ENCODE assay signal across 8 mouse cellular contexts in genomic region chr3:158036329-158036988, GRCm38 (mm10). TPM values are rescaled to one million over a fixed set of nuclear protein-coding genes. Genes with fewer than 3 reads are reported as not detected.
DNase-seq lines count a peak whose midpoint lies in the region; ATAC-seq and TF ChIP-seq lines count a peak whose summit lies in the region.

Gene Srsf11, minus strand, starts transcription at chr3:158036639.
Gene Lrrc40, plus strand, starts transcription at chr3:158036662.

- peak; percentile 96 for DNase-seq in ES-CJ7 (ENCODE audit: low read depth, low spot score)
- DNase-seq in cerebellum, adult 11 months = peak; percentile 93
- DNase-seq in forebrain, embryonic 14.5 days (ENCODE audit: low spot score) = peak; percentile 98
- peak; percentile 87 for DNase-seq in heart, postnatal 25 days (ENCODE audit: low spot score)
- DNase-seq in layer of hippocampus, adult 18-20 months (ENCODE audit: low spot score in 2 of 2) = peak; percentile 92 to 97
- peak; percentile 94 for DNase-seq in lung, adult 2 months
- peak; percentile 88 to 90 for DNase-seq in thymus, adult 18-20 months

- peak within 1 kb of the TSS; percentile 89 for H3K4me3 ChIP-seq in forebrain, embryonic 14.5 days (ENCODE audit: low read depth, low read length)
- peak within 1 kb of the TSS; percentile 95 for H3K4me3 ChIP-seq in lung, adult 2 months (replicated peaks; ENCODE audit: extremely low read depth, low read depth, low read length)

- peak; percentile 86; the same call in 1 of the 2 replicates for TF ChIP-seq POLR2A in lung, adult 2 months (IDR thresholded peaks at IDR 0.05; ENCODE audit: borderline replicate concordance, extremely low read depth, low read depth, low read length)

- H3K4me2 ChIP-seq in forebrain, embryonic 14.5 days (ENCODE audit: low read length) = peak within 1 kb of the TSS; percentile 67

- TF ChIP-seq CTCF in lung, adult 2 months (IDR thresholded peaks at IDR 0.05; ENCODE audit: insufficient read depth, low read length) = no peak

- H3K27ac ChIP-seq in forebrain, embryonic 14.5 days (ENCODE audit: low read depth, low read length) = peak within 1 kb of the TSS; percentile 71

- peak within 1 kb of the TSS; percentile 86 for H3K9ac ChIP-seq in forebrain, embryonic 14.5 days (ENCODE audit: low read length)

- peak; percentile 96 for ATAC-seq in forebrain, embryonic 14.5 days
- peak; percentile 94 for ATAC-seq in neutrophil, adult 5-6 weeks (ENCODE audit: extremely low read depth, insufficient number of reproducible peaks, low FRiP score, poor library complexity, severe bottlenecking)

- no peaks in the 10 kb centered on the region for H3K27me3 ChIP-seq in forebrain, embryonic 14.5 days (replicated peaks; ENCODE audit: control insufficient read depth, insufficient read depth, low read length)

- WGBS in forebrain, embryonic 14.5 days = under 1% methylated on average over 55 of the region's 55 CpGs
- WGBS in lung, adult 2 months = under 1% methylated on average over 55 of the region's 55 CpGs

- no peaks in the 10 kb centered on the region for H3K36me3 ChIP-seq in forebrain, embryonic 14.5 days (ENCODE audit: control insufficient read depth, insufficient read depth, low read length)

- no peaks in the 10 kb centered on the region for H3K9me3 ChIP-seq in forebrain, embryonic 14.5 days (replicated peaks; ENCODE audit: control insufficient read depth, low read length)

- intact Hi-C loops in heart, postnatal 25 days (cut with DNase I) = loop anchor here (10.0 kb wide), 1 partner anchor 502 kb away; the partner anchor contains the start of gene Zranb2

- H3K4me1 ChIP-seq in forebrain, embryonic 14.5 days (ENCODE audit: control insufficient read depth, insufficient read depth, low read length) = peaks cover 13% of the 10 kb centered on the region
- H3K4me1 ChIP-seq in lung, adult 2 months (ENCODE audit: control insufficient read depth, insufficient read depth, low read length) = peaks cover 6% of the 10 kb centered on the region; the same call in 1 of the 2 replicates

RNA-seq across cellular contexts. Expression of gene Srsf11, which starts in this region (rescaled TPM):
- 232 and 242 TPM in 2 replicates for polyA plus RNA-seq in forebrain, embryonic 14.5 days (2014; fragmentation: Nextera tagmentation; extraction: Ambion mirVana)
- total RNA-seq in heart, postnatal 25 days (2021) = 10 to 100 TPM; 47.9 to 51.1 TPM
- total RNA-seq in layer of hippocampus, adult 18-20 months (2021) = 100 to 1,000 TPM; 144 to 164 TPM
- 208 and 261 TPM in 2 replicates for polyA plus RNA-seq in lung, adult 2 months (2012; rRNA removed)
- total RNA-seq in neutrophil, adult 5-6 weeks (2017) = 339 and 378 TPM in 2 replicates

RNA-seq across cellular contexts. Expression of gene Lrrc40, which starts in this region (rescaled TPM):
- 65.8 TPM in 2 replicates for polyA plus RNA-seq in forebrain, embryonic 14.5 days (2014; fragmentation: Nextera tagmentation; extraction: Ambion mirVana)
- total RNA-seq in heart, postnatal 25 days (2021) = 10 to 100 TPM in 1 of 2 experiments, 1 to 10 TPM in 1; 9.3 to 10.7 TPM
- 10 to 100 TPM; 26.0 to 29.4 TPM for total RNA-seq in layer of hippocampus, adult 18-20 months (2021)
- polyA plus RNA-seq in lung, adult 2 months (2012; rRNA removed) = 2.8 and 5.4 TPM in 2 replicates
- total RNA-seq in neutrophil, adult 5-6 weeks (2017) = 15.0 and 23.8 TPM in 2 replicates

Comparison
In these comparisons a context has a peak if more than half of its experiments do, and no peak if none do; other contexts are left out.
1. Peak in every context shown above with its lines: DNase-seq, ATAC-seq, H3K4me3 ChIP-seq and H3K27ac ChIP-seq.
2. RNA of gene Lrrc40 (polyA plus RNA-seq): 65.8 TPM in forebrain, embryonic 14.5 days; 2.8 to 5.4 TPM in lung, adult 2 months; every median in the first group is over 10 times any median in the second.